Comparison of ENCODE assay signal across 10 mouse cellular contexts in genomic region chr16:91548996-91549395, GRCm38 (mm10). TPM values are rescaled to one million over a fixed set of nuclear protein-coding genes. Genes with fewer than 3 reads are reported as not detected.
DNase-seq lines count a peak whose midpoint lies in the region; ATAC-seq and TF ChIP-seq lines count a peak whose summit lies in the region.
"Had no signal": no experiment of that assay in that cellular context is flagged by ENCODE, and none has a peak within 500 bp of the region (broad histone marks: within the 10 kb centered on the region; RNA-seq: fewer than 3 reads in every experiment).

No protein-coding gene starts in this region.

- TF ChIP-seq CTCF in G1E (IDR thresholded peaks at IDR 0.05; ENCODE audit: low read depth, low read length) = no peak
- TF ChIP-seq CTCF in forebrain, postnatal 0 days (IDR thresholded peaks at IDR 0.05; ENCODE audit: low read depth) = no peak

- peak overlapping the region; percentile 31; the same call in 1 of the 2 replicates for H3K9ac ChIP-seq in kidney, embryonic 14.5 days (ENCODE audit: low read depth, low read length)
- peak overlapping the region; percentile 26; the same call in 1 of the 2 replicates for H3K9ac ChIP-seq in forebrain, postnatal 0 days
- 0 out of 2 replicates have a peak overlapping the region, but pooled peaks have one; percentile 24 for H3K9ac ChIP-seq in midbrain, embryonic 13.5 days (replicated peaks)

- no peak for ATAC-seq in kidney, embryonic 14.5 days (ENCODE audit: low FRiP score, low TSS enrichment)
- ATAC-seq in G1E (ENCODE audit: extremely low read depth, insufficient number of reproducible peaks, low FRiP score, poor library complexity, severe bottlenecking) = no peak
- ATAC-seq in forebrain, postnatal 0 days = no peak
- no peak for ATAC-seq in midbrain, embryonic 13.5 days
- ATAC-seq in cerebellum, adult (ENCODE audit: insufficient number of reproducible peaks, low FRiP score, low TSS enrichment) = no peak
- ATAC-seq: Patski had no signal

- no peaks in the 10 kb centered on the region for H3K36me3 ChIP-seq in kidney, embryonic 14.5 days (ENCODE audit: control insufficient read depth, insufficient read depth, low read length)
- H3K36me3 ChIP-seq in G1E (replicated peaks) = peaks cover 42% of the 10 kb centered on the region
- H3K36me3 ChIP-seq in forebrain, postnatal 0 days (ENCODE audit: insufficient read depth) = no peaks in the 10 kb centered on the region
- H3K36me3 ChIP-seq in midbrain, embryonic 13.5 days = no peaks in the 10 kb centered on the region

- H3K4me2 ChIP-seq in kidney, embryonic 14.5 days (replicated peaks; ENCODE audit: low read depth, low read length) = peak overlapping the region; percentile 18
- peak overlapping the region; percentile 84 for H3K4me2 ChIP-seq in forebrain, postnatal 0 days (ENCODE audit: low read depth)
- H3K4me2 ChIP-seq in midbrain, embryonic 13.5 days (replicated peaks) = peak overlapping the region; percentile 87

- no peak overlapping the region for H3K27ac ChIP-seq in kidney, embryonic 14.5 days (ENCODE audit: low read depth, low read length)
- H3K27ac ChIP-seq in forebrain, postnatal 0 days (ENCODE audit: low read depth, low read length) = no peak overlapping the region
- no peak overlapping the region for H3K27ac ChIP-seq in midbrain, embryonic 13.5 days

- no peak for DNase-seq in kidney, adult 9 months
- DNase-seq in G1E (ENCODE audit: low spot score) = no peak
- DNase-seq in forebrain, postnatal 0 days = no peak
- DNase-seq in right cerebral cortex, postnatal 14 days = no peak
- no peak for DNase-seq in embryo, embryonic 9.5 days (ENCODE audit: extremely low spot score)
- DNase-seq: thymus, postnatal 14 days had no signal

- 64% methylated on average over 2 of the region's 2 CpGs for WGBS in kidney, embryonic 14.5 days
- whole genome bisulfite sequencing in forebrain, postnatal 0 days = 50% methylated on average over 2 of the region's 2 CpGs
- 72% methylated on average over 2 of the region's 2 CpGs for WGBS in midbrain, embryonic 13.5 days

- H3K4me1 ChIP-seq in kidney, embryonic 14.5 days (ENCODE audit: control insufficient read depth, insufficient read depth, low read length) = peaks cover 42% of the 10 kb centered on the region
- peaks cover 74% of the 10 kb centered on the region for H3K4me1 ChIP-seq in G1E (ENCODE audit: insufficient read depth, low read depth, low read length)
- H3K4me1 ChIP-seq in forebrain, postnatal 0 days (ENCODE audit: insufficient read depth) = peaks cover 6% of the 10 kb centered on the region
- H3K4me1 ChIP-seq in midbrain, embryonic 13.5 days (replicated peaks) = peaks cover 43% of the 10 kb centered on the region

- no peaks in the 10 kb centered on the region for H3K27me3 ChIP-seq in kidney, embryonic 14.5 days (ENCODE audit: control insufficient read depth, insufficient read depth, low read length)
- H3K27me3 ChIP-seq in G1E (ENCODE audit: insufficient read depth, low read length) = no peaks in the 10 kb centered on the region
- H3K27me3 ChIP-seq in forebrain, postnatal 0 days (ENCODE audit: insufficient read depth, low read length) = no peaks in the 10 kb centered on the region
- peaks cover 12% of the 10 kb centered on the region; the same call in 1 of the 2 replicates for H3K27me3 ChIP-seq in midbrain, embryonic 13.5 days
- H3K27me3 ChIP-seq: Patski had no signal

- no peaks in the 10 kb centered on the region for H3K9me3 ChIP-seq in kidney, embryonic 14.5 days (ENCODE audit: control insufficient read depth, low read length)
- no peaks in the 10 kb centered on the region for H3K9me3 ChIP-seq in G1E (replicated peaks)
- H3K9me3 ChIP-seq in forebrain, postnatal 0 days (ENCODE audit: low read length) = no peaks in the 10 kb centered on the region
- H3K9me3 ChIP-seq in midbrain, embryonic 13.5 days = no peaks in the 10 kb centered on the region

- peak overlapping the region; percentile 18; the same call in 1 of the 2 replicates for H3K4me3 ChIP-seq in kidney, embryonic 14.5 days (ENCODE audit: low read length)
- peak overlapping the region; percentile 57 for H3K4me3 ChIP-seq in G1E (ENCODE audit: low read depth, low read length)
- H3K4me3 ChIP-seq in forebrain, postnatal 0 days (ENCODE audit: low read depth, low read length) = peak overlapping the region; percentile 17
- H3K4me3 ChIP-seq in midbrain, embryonic 13.5 days (replicated peaks) = peak overlapping the region; percentile 18

RNA-seq across cellular contexts. Expression of gene Ifngr2, which starts 2.1 kb away (rescaled TPM):
- 36.0 and 45.7 TPM in 2 replicates for polyA plus RNA-seq in kidney, embryonic 14.5 days (2014; fragmentation: Nextera tagmentation; extraction: Ambion mirVana)
- 30.8 and 38.9 TPM in 2 replicates for total RNA-seq in G1E (2014; fragmentation: Nextera tagmentation)
- total RNA-seq in G1E (2017) = 17.3 and 20.8 TPM in 2 replicates
- 20.0 and 25.3 TPM in 2 replicates for polyA plus RNA-seq in G1E (2012)
- 61.8 and 63.0 TPM in 2 replicates for total RNA-seq in forebrain, postnatal 0 days (2014; rRNA removed)
- polyA plus RNA-seq in forebrain, postnatal 0 days (2015; fragmentation: Nextera tagmentation; extraction: Ambion mirVana) = 112 and 146 TPM in 2 replicates
- polyA plus RNA-seq in midbrain, embryonic 13.5 days (2015; fragmentation: Nextera tagmentation; extraction: Ambion mirVana) = 57.6 and 63.5 TPM in 2 replicates

RNA-seq across cellular contexts. Expression of gene Tmem50b, which starts 48.6 kb away (rescaled TPM):
- 20.0 and 34.7 TPM in 2 replicates for polyA plus RNA-seq in kidney, embryonic 14.5 days (2014; fragmentation: Nextera tagmentation; extraction: Ambion mirVana)
- 18.8 and 25.1 TPM in 2 replicates for total RNA-seq in G1E (2014; fragmentation: Nextera tagmentation)
- 17.9 and 19.7 TPM in 2 replicates for total RNA-seq in G1E (2017)
- polyA plus RNA-seq in G1E (2012) = 1.4 and 1.8 TPM in 2 replicates
- 65.2 and 65.6 TPM in 2 replicates for total RNA-seq in forebrain, postnatal 0 days (2014; rRNA removed)
- 98.8 and 102 TPM in 2 replicates for polyA plus RNA-seq in forebrain, postnatal 0 days (2015; fragmentation: Nextera tagmentation; extraction: Ambion mirVana)
- polyA plus RNA-seq in midbrain, embryonic 13.5 days (2015; fragmentation: Nextera tagmentation; extraction: Ambion mirVana) = 50.5 and 55.1 TPM in 2 replicates

Comparison
In these comparisons a context has a peak if more than half of its experiments do, and no peak if none do; other contexts are left out.
1. H3K4me2 ChIP-seq: peak in every context shown above with its lines; median percentile 87 in midbrain, embryonic 13.5 days; 84 in forebrain, postnatal 0 days; 18 in kidney, embryonic 14.5 days.